Mouse (Mus musculus): ENCODE measurements around the gene Tmcc3.

Gene Tmcc3

GRCm38 (mm10) chr10:94543956-94544355 is 232.2 kb downstream of the Tmcc3 start:
- no peak for DNase-seq (ENCODE audit: extremely low read depth, insufficient read length, low spot score)

- DNase-seq (ENCODE audit: extremely low read depth, insufficient read length, low spot score), result no peak
Observed at GRCm38 (mm10) chr10:94544803-94545202, 233.1 kb downstream of the Tmcc3 start.

GRCm38 (mm10) chr10:94545259-94546019 is 233.7 kb downstream of the Tmcc3 start:
- DNase-seq (ENCODE audit: extremely low read depth, insufficient read length, low spot score), result peak; percentile 80

GRCm38 (mm10) chr10:94546617-94547016 is 234.9 kb downstream of the Tmcc3 start:
- no peak for DNase-seq (ENCODE audit: extremely low read depth, insufficient read length, low spot score)

- no peak for DNase-seq (ENCODE audit: extremely low read depth, insufficient read length, low spot score)
Observed at GRCm38 (mm10) chr10:94549511-94550232, 237.9 kb downstream of the Tmcc3 start.

- no peak for DNase-seq (ENCODE audit: extremely low read depth, insufficient read length, low spot score)
Observed at GRCm38 (mm10) chr10:94550649-94551048, 238.9 kb downstream of the Tmcc3 start.

GRCm38 (mm10) chr10:94551065-94551464 is 239.3 kb downstream of the Tmcc3 start:
- DNase-seq (ENCODE audit: extremely low read depth, insufficient read length, low spot score), result no peak

- DNase-seq (ENCODE audit: extremely low read depth, insufficient read length, low spot score), result no peak
Observed at GRCm38 (mm10) chr10:94551511-94551910, 239.8 kb downstream of the Tmcc3 start.

GRCm38 (mm10) chr10:94551924-94552523 is 240.3 kb downstream of the Tmcc3 start:
- no peak for DNase-seq (ENCODE audit: extremely low read depth, insufficient read length, low spot score)

- DNase-seq (ENCODE audit: extremely low read depth, insufficient read length, low spot score), result no peak
Observed at GRCm38 (mm10) chr10:94555394-94555793, 243.6 kb downstream of the Tmcc3 start.

- no peak for DNase-seq (ENCODE audit: extremely low read depth, insufficient read length, low spot score)
Observed at GRCm38 (mm10) chr10:94557428-94558149, 245.8 kb downstream of the Tmcc3 start.

- DNase-seq (ENCODE audit: extremely low read depth, insufficient read length, low spot score), result no peak
Observed at GRCm38 (mm10) chr10:94558826-94559225, 247.1 kb downstream of the Tmcc3 start.

- no peak for DNase-seq (ENCODE audit: extremely low read depth, insufficient read length, low spot score)
Observed at GRCm38 (mm10) chr10:94561351-94561750, 249.6 kb downstream of the Tmcc3 start.

GRCm38 (mm10) chr10:94562188-94562587 is 250.4 kb downstream of the Tmcc3 start:
- DNase-seq (ENCODE audit: extremely low read depth, insufficient read length, low spot score), result no peak

- DNase-seq (ENCODE audit: extremely low read depth, insufficient read length, low spot score), result no peak
Observed at GRCm38 (mm10) chr10:94562991-94563390, 251.2 kb downstream of the Tmcc3 start.

- no peak for DNase-seq (ENCODE audit: extremely low read depth, insufficient read length, low spot score)
Observed at GRCm38 (mm10) chr10:94565410-94566221, 253.9 kb downstream of the Tmcc3 start.

GRCm38 (mm10) chr10:94566222-94566868 is 254.6 kb downstream of the Tmcc3 start:
- no peak for DNase-seq (ENCODE audit: extremely low read depth, insufficient read length, low spot score)

- DNase-seq (ENCODE audit: extremely low read depth, insufficient read length, low spot score), result no peak
Observed at GRCm38 (mm10) chr10:94567251-94567650, 255.5 kb downstream of the Tmcc3 start.

- DNase-seq (ENCODE audit: extremely low read depth, insufficient read length, low spot score), result no peak
Observed at GRCm38 (mm10) chr10:94567915-94568314, 256.2 kb downstream of the Tmcc3 start.

- DNase-seq (ENCODE audit: extremely low read depth, insufficient read length, low spot score), result no peak
Observed at GRCm38 (mm10) chr10:94568867-94569266, 257.1 kb downstream of the Tmcc3 start.
